Mouse (Mus musculus): ENCODE data around the gene Tmem235. TPM values are rescaled to one million over a fixed set of nuclear protein-coding genes. Genes with fewer than 3 reads are reported as not detected.

Tmem235 gene
- total and polyA plus RNA-seq, 3 experiments: not detected

GRCm38 (mm10) chr11:117896533-117896932 is 36.0 kb downstream of the Tmem235 start:
- H3K9me3 ChIP-seq (replicated peaks; ENCODE audit: low read length): peaks cover 7% of the 10 kb centered on the region
- H3K4me3 ChIP-seq (replicated peaks in 1 of 3; ENCODE audit: low read depth in 2 of 3, low read length in 2 of 3, poor library complexity in 1 of 3): no peak overlapping the region
- peaks cover 48% of the 10 kb centered on the region for H3K27me3 ChIP-seq (replicated peaks)
- H3K79me2 ChIP-seq (replicated peaks; ENCODE audit: control insufficient read depth, extremely low read depth, insufficient read depth, poor library complexity, severe bottlenecking): no peaks in the 10 kb centered on the region
- in situ Hi-C loops (cut with MboI; ENCODE audit: low pct_ligation_motif_present, low pct_unique_long_range_greater_than_20kb, low sequenced_read_pairs) (no loop called here), dilution Hi-C loops (cut with MboI; ENCODE audit: extremely low pct_ligation_motif_present, extremely low pct_unique_long_range_greater_than_20kb, low sequenced_read_pairs) (no loop called here)
- H3K9ac ChIP-seq (ENCODE audit: insufficient read depth, low read depth): no peak overlapping the region
- TF ChIP-seq ZKSCAN1 (IDR thresholded peaks at IDR 0.05; ENCODE audit: borderline replicate concordance, low read depth, low read length): no peak
- TF ChIP-seq UBTF (IDR thresholded peaks at IDR 0.05; ENCODE audit: low read depth, low read length): no peak
- TF ChIP-seq PAX5 (IDR thresholded peaks at IDR 0.05; ENCODE audit: low read length): no peak
- TF ChIP-seq JUN (IDR thresholded peaks at IDR 0.05; ENCODE audit: insufficient read depth, low read depth, low read length): no peak
- TF ChIP-seq NELFE (IDR thresholded peaks at IDR 0.05; ENCODE audit: low read depth, low read length): no peak
- TF ChIP-seq TBP (conservative IDR thresholded peaks at IDR 0.05; ENCODE audit: low read depth, low read length): no peak
- no peak for TF ChIP-seq CTCF (conservative IDR thresholded peaks at IDR 0.05 in 1 of 2, IDR thresholded peaks at IDR 0.05 in 1 of 2; ENCODE audit: low read depth in 2 of 2, low read length in 2 of 2)
- TF ChIP-seq MAX (IDR thresholded peaks at IDR 0.05; ENCODE audit: low read length): no peak
- no peak for TF ChIP-seq SMC3 (IDR thresholded peaks at IDR 0.05; ENCODE audit: low read depth, low read length)
- TF ChIP-seq ZMIZ1 (IDR thresholded peaks at IDR 0.05; ENCODE audit: low read depth, low read length): no peak
- TF ChIP-seq MEF2A (IDR thresholded peaks at IDR 0.05; ENCODE audit: borderline replicate concordance, low read depth, low read length): no peak
- TF ChIP-seq TCF12 (IDR thresholded peaks at IDR 0.05; ENCODE audit: low read depth, low read length): no peak
- TF ChIP-seq E2F4 (IDR thresholded peaks at IDR 0.05; ENCODE audit: insufficient replicate concordance, low read depth, low read length): no peak
- no peak for TF ChIP-seq POLR2AphosphoS2 (IDR thresholded peaks at IDR 0.05; ENCODE audit: low read depth, low read length)
- TF ChIP-seq POLR2A (IDR thresholded peaks at IDR 0.05; ENCODE audit: low read depth, low read length): no peak
- TF ChIP-seq MYC (IDR thresholded peaks at IDR 0.05; ENCODE audit: low read depth, low read length): no peak
- no peak for TF ChIP-seq GABPA (IDR thresholded peaks at IDR 0.05; ENCODE audit: insufficient replicate concordance, low read depth, low read length)
- TF ChIP-seq ELF1 (IDR thresholded peaks at IDR 0.05; ENCODE audit: low read depth, low read length): no peak
- no peak for TF ChIP-seq IRF4 (IDR thresholded peaks at IDR 0.05; ENCODE audit: low read depth, low read length)
- no peak for TF ChIP-seq USF1 (IDR thresholded peaks at IDR 0.05; ENCODE audit: low read depth, low read length)
- H3K36me3 ChIP-seq (replicated peaks in 1 of 2; ENCODE audit: control insufficient read depth in 1 of 2, insufficient read depth in 1 of 2, low read length in 1 of 2): no peaks in the 10 kb centered on the region
- no peak overlapping the region for H3K4me2 ChIP-seq (ENCODE audit: insufficient read depth, low read depth, poor library complexity, severe bottlenecking)
- peaks cover 0 to 3% of the 10 kb centered on the region in 2 experiments; a peak in 2 of 4 replicates for H3K4me1 ChIP-seq (ENCODE audit: control insufficient read depth in 1 of 2, insufficient read depth in 2 of 2)
- DNase-seq (ENCODE audit: extremely low read depth): no peak
- H3K27ac ChIP-seq (ENCODE audit: insufficient read depth, low read depth): no peak overlapping the region

DNA sequence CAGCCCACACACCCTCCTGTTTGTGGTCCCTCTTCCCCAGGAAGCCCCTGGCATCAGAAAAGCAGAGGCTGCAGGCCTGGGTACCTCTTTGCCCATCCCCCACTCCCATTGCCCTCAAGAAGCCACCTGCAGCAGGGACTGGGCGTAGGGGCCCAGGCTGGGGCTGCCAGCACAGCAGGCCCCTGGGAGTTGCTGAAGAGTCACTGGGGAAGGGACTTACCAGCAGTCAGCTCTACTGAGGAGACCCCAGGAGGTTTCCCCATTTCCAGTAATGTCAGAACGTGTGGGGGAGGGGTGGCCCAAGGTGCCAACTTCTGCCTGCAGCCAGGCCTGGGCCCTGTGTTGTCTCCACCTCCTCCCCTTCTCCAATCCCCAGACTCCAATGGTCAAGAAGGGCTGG is 41.7 kb downstream of the Tmem235 start:
- Histone ChIP-seq H3K4me3 (replicated peaks in 1 of 3; ENCODE audit: low read depth in 2 of 3, low read length in 2 of 3, poor library complexity in 1 of 3) (no peak overlapping the region), H3K9me3 (replicated peaks; ENCODE audit: low read length) (peaks cover 10% of the 10 kb centered on the region), H3K36me3 (replicated peaks in 1 of 2; ENCODE audit: control insufficient read depth in 1 of 2, insufficient read depth in 1 of 2, low read length in 1 of 2) (no peaks in the 10 kb centered on the region), H3K9ac (ENCODE audit: insufficient read depth, low read depth) (no peak overlapping the region), H3K27me3 (replicated peaks) (peaks cover 29% of the 10 kb centered on the region), H3K4me1 (ENCODE audit: control insufficient read depth in 1 of 2, insufficient read depth in 2 of 2) (peaks cover 16 to 31% of the 10 kb centered on the region in 2 experiments), H3K4me2 (ENCODE audit: insufficient read depth, low read depth, poor library complexity, severe bottlenecking) (0 out of 2 replicates have a peak overlapping the region, but pooled peaks have one; percentile 11), H3K79me2 (replicated peaks; ENCODE audit: control insufficient read depth, extremely low read depth, insufficient read depth, poor library complexity, severe bottlenecking) (no peaks in the 10 kb centered on the region), H3K27ac (ENCODE audit: insufficient read depth, low read depth) (no peak overlapping the region)
- peak; percentile 63 for DNase-seq (ENCODE audit: extremely low read depth)
- in situ Hi-C loops (cut with MboI; ENCODE audit: low pct_ligation_motif_present, low pct_unique_long_range_greater_than_20kb, low sequenced_read_pairs) (no loop called here), dilution Hi-C loops (cut with MboI; ENCODE audit: extremely low pct_ligation_motif_present, extremely low pct_unique_long_range_greater_than_20kb, low sequenced_read_pairs) (no loop called here)
- TF ChIP-seq GABPA (IDR thresholded peaks at IDR 0.05; ENCODE audit: insufficient replicate concordance, low read depth, low read length) (no peak), SMC3 (IDR thresholded peaks at IDR 0.05; ENCODE audit: low read depth, low read length) (peak; percentile 25), CTCF (conservative IDR thresholded peaks at IDR 0.05 in 1 of 2, IDR thresholded peaks at IDR 0.05 in 1 of 2; ENCODE audit: low read depth in 2 of 2, low read length in 2 of 2) (no peak), IRF4 (IDR thresholded peaks at IDR 0.05; ENCODE audit: low read depth, low read length) (peak; percentile 60), MAFK (IDR thresholded peaks at IDR 0.05; ENCODE audit: insufficient replicate concordance, low read length) (0 out of 2 replicates have a peak, but pooled peaks have one; percentile 18), POLR2AphosphoS2 (IDR thresholded peaks at IDR 0.05; ENCODE audit: low read depth, low read length) (no peak), MAZ (IDR thresholded peaks at IDR 0.05; ENCODE audit: low read depth, low read length) (no peak), E2F4 (IDR thresholded peaks at IDR 0.05; ENCODE audit: insufficient replicate concordance, low read depth, low read length) (no peak), MXI1 (IDR thresholded peaks at IDR 0.05; ENCODE audit: low read depth, low read length) (0 out of 2 replicates have a peak, but pooled peaks have one; percentile 52), TCF12 (IDR thresholded peaks at IDR 0.05; ENCODE audit: low read depth, low read length) (peak; percentile 92), RCOR1 (conservative IDR thresholded peaks at IDR 0.05; ENCODE audit: low read depth, low read length) (no peak), ZC3H11A (IDR thresholded peaks at IDR 0.05; ENCODE audit: low read depth, low read length) (no peak), ZKSCAN1 (IDR thresholded peaks at IDR 0.05; ENCODE audit: borderline replicate concordance, low read depth, low read length) (no peak), ETS1 (conservative IDR thresholded peaks at IDR 0.05; ENCODE audit: low read depth, low read length) (peak; percentile 73), HCFC1 (IDR thresholded peaks at IDR 0.05; ENCODE audit: low read depth, low read length) (no peak), PAX5 (IDR thresholded peaks at IDR 0.05; ENCODE audit: low read length) (no peak), JUND (conservative IDR thresholded peaks at IDR 0.05; ENCODE audit: low read depth, low read length) (no peak), ZNF384 (IDR thresholded peaks at IDR 0.05; ENCODE audit: low read depth, low read length) (no peak), SIN3A (IDR thresholded peaks at IDR 0.05; ENCODE audit: low read length) (no peak), JUN (IDR thresholded peaks at IDR 0.05; ENCODE audit: insufficient read depth, low read depth, low read length) (no peak), USF2 (conservative IDR thresholded peaks at IDR 0.05; ENCODE audit: low read depth, low read length) (no peak), ELF1 (IDR thresholded peaks at IDR 0.05; ENCODE audit: low read depth, low read length) (no peak)

Measured in CH12.LX (cell line).